Mouse (Mus musculus): ENCODE measurements around the gene Il18. TPM values are rescaled to one million over a fixed set of nuclear protein-coding genes. Genes with fewer than 3 reads are reported as not detected.

The Il18 gene
- polyA plus RNA-seq, 1 experiment from 2014 or later: 13.7 TPM

DNA sequence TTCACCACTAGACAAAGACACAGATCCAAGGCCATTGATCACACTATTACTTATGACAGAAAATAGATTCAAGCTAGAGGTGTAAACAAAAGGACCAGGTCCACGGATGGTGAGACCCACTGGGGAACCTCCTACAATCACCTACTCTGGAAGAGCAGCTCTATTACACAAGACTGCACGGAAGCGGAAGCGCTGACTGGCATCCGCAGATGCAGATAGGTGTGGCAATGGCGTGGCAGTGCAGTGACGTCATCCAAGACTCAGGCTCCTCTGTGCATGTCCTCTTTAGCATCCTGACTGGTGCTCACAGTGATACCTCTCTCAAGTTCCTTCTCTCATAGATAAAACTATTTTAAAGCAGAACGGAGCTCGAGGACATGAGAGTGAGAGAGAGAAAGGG is 38.3 kb downstream of the Il18 start:
- Histone ChIP-seq H3K27ac (no peak overlapping the region), H3K4me1 (no peaks in the 10 kb centered on the region), H3K4me3 (replicated peaks) (no peak overlapping the region), H3K4me2 (no peak overlapping the region), H3K9ac (no peak overlapping the region), H3K9me3 (no peaks in the 10 kb centered on the region), H3K36me3 (peaks cover 24% of the 10 kb centered on the region), H3K27me3 (replicated peaks) (no peaks in the 10 kb centered on the region)
- no peak for ATAC-seq (ENCODE audit: insufficient read depth, low FRiP score, low read depth)
- 84% methylated on average over 9 of the region's 9 CpGs for WGBS

- H3K4me1 ChIP-seq: no peaks in the 10 kb centered on the region
- no peak overlapping the region for H3K4me2 ChIP-seq
- H3K4me3 ChIP-seq (replicated peaks): no peak overlapping the region
- WGBS: 74% methylated on average over 3 of the region's 3 CpGs
- H3K27me3 ChIP-seq (replicated peaks): no peaks in the 10 kb centered on the region
- no peak overlapping the region for H3K9ac ChIP-seq
- H3K9me3 ChIP-seq: no peaks in the 10 kb centered on the region
- H3K36me3 ChIP-seq: peaks cover 30% of the 10 kb centered on the region
- no peak overlapping the region for H3K27ac ChIP-seq
- no peak for ATAC-seq (ENCODE audit: insufficient read depth, low FRiP score, low read depth)
Observed at GRCm38 (mm10) chr9:50593544-50593943, 38.9 kb downstream of the Il18 start.

DNA sequence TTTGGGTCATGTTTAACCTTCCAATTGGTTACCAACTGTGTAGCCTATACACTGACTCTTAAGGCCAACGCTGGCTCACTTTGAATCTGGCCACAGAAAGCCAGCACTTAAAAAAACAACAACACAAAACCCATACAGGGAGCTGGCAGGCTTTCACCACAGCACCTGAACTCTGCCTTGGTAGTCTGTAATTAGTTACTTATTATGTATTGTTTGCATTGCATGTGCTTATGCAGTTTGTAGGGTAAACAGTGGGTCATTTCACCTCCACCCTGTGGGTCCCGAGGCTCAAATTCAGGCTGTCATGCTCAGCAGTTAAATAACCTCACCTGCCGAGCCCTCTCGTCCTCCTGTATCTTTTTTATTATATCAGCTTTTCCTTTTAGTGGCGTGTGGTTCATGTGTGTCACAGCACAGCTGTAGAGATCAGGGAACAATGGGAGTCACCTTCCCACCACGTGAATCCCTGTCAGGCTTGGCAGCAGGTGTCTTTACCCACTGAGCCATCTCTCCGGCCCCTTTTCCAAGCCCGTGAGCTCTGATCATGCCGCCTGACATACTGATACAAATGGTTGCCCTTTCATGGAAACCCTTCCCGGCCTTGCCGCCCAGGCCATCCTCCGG is 40.3 kb downstream of the Il18 start:
- Histone ChIP-seq H3K4me1 (no peaks in the 10 kb centered on the region), H3K4me2 (no peak overlapping the region), H3K9me3 (no peaks in the 10 kb centered on the region), H3K27me3 (replicated peaks) (no peaks in the 10 kb centered on the region), H3K9ac (no peak overlapping the region), H3K4me3 (replicated peaks) (no peak overlapping the region), H3K27ac (peak overlapping the region; percentile 59), H3K36me3 (peaks cover 39% of the 10 kb centered on the region)
- peak; percentile 71; the same call in 1 of the 2 replicates for ATAC-seq (ENCODE audit: insufficient read depth, low FRiP score, low read depth)
- WGBS: 65% methylated on average over 12 of the region's 12 CpGs

DNA sequence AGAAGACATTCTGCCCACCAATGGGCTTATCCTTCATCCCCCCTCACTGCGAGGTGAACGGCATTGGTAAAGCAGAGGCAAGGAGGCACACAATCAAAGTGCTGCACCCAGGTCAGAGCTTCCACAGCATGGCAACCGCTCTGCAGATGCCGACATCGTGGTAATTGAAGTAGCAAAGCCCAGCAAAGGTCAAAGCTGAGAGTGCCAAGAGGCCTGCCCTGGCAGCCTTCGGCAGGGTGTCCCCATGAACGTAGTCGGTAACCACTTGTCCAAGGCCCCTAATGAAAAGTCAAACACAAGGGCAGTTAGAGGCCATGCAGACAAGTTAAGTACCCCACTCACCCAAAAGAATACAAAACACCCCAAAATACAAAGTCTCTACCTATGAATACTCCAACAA is 42.3 kb downstream of the Il18 start:
- H3K36me3 ChIP-seq: peaks cover 39% of the 10 kb centered on the region
- ATAC-seq (ENCODE audit: insufficient read depth, low FRiP score, low read depth): no peak
- H3K27me3 ChIP-seq (replicated peaks): no peaks in the 10 kb centered on the region
- peaks cover 5% of the 10 kb centered on the region for H3K4me1 ChIP-seq
- H3K27ac ChIP-seq: no peak overlapping the region
- H3K9ac ChIP-seq: no peak overlapping the region
- 95% methylated on average over 8 of the region's 8 CpGs for WGBS
- H3K9me3 ChIP-seq: no peaks in the 10 kb centered on the region
- no peak overlapping the region for H3K4me2 ChIP-seq
- H3K4me3 ChIP-seq (replicated peaks): no peak overlapping the region

GRCm38 (mm10) chr9:50601536-50601935 is 46.9 kb downstream of the Il18 start:
- no peaks in the 10 kb centered on the region for H3K27me3 ChIP-seq (replicated peaks)
- 80% methylated on average over 6 of the region's 6 CpGs for WGBS
- no peak overlapping the region for H3K4me3 ChIP-seq (replicated peaks)
- no peak overlapping the region for H3K9ac ChIP-seq
- peaks cover 34% of the 10 kb centered on the region for H3K36me3 ChIP-seq
- H3K4me1 ChIP-seq: peaks cover 18% of the 10 kb centered on the region
- ATAC-seq (ENCODE audit: insufficient read depth, low FRiP score, low read depth): no peak
- no peak overlapping the region for H3K27ac ChIP-seq
- H3K4me2 ChIP-seq: peak overlapping the region; percentile 27
- H3K9me3 ChIP-seq: no peaks in the 10 kb centered on the region

- no peaks in the 10 kb centered on the region for H3K9me3 ChIP-seq
- H3K27ac ChIP-seq: no peak overlapping the region
- peak overlapping the region; percentile 92 for H3K4me3 ChIP-seq (replicated peaks)
- peaks cover 28% of the 10 kb centered on the region for H3K36me3 ChIP-seq
- H3K9ac ChIP-seq: peak overlapping the region; percentile 60; the same call in 1 of the 2 replicates
- peak overlapping the region; percentile 79 for H3K4me2 ChIP-seq
- H3K27me3 ChIP-seq (replicated peaks): no peaks in the 10 kb centered on the region
- no peak for ATAC-seq (ENCODE audit: insufficient read depth, low FRiP score, low read depth)
- 80% methylated on average over 7 of the region's 7 CpGs for WGBS
- H3K4me1 ChIP-seq: peaks cover 18% of the 10 kb centered on the region
Observed at GRCm38 (mm10) chr9:50602055-50602845, 47.6 kb downstream of the Il18 start.

DNA sequence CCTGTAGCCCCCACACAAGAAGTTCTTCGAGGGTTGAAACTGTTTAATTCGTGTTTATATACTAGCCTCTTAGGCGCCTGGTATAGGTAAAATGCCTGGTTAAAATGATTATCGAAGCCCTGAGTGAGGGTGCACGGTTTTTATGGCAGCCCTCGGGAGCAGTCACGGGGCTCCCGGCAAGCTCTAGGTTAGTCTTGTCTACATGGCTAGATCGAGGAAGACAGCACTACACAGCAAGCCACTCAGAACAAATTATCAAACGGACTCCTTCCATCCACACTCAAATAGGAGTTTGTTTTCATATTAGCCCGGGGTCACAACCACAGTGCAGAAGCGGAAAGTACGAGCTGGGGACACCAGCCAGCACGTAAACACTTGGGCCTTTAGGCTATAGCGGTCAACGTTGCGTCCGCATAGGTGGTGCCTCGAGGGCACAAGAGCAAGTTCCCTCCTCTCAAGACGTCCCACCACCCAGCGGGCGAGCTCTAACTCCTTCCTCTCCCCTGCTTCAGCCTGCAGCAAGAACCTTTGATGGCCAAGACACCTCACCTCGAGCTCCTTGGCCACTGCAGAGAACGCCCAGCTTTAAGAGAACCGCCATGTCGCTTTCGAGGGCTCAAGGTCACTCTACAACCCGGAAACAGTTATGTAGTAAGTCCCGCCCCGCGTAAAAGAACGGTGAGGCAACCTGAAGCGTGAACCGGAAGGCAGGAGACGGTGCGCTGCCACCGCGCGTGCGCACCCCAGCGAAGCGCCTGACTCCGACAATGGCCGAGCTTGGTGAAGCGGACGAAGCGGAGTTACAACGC is 48.8 kb downstream of the Il18 start, which contains the start of the genes Sdhd and Timm8b:
TSS of gene Sdhd (minus strand) at position 624 of the 809 bp plus-strand sequence.
TSS of gene Timm8b (plus strand) at position 722 of the 809 bp plus-strand sequence.
- H3K27ac ChIP-seq: peak within 1 kb of the TSS; percentile 85
- H3K4me2 ChIP-seq: peak within 1 kb of the TSS; percentile 79
- ATAC-seq (ENCODE audit: insufficient read depth, low FRiP score, low read depth): peak; percentile 97
- H3K36me3 ChIP-seq: peaks cover 20% of the 10 kb centered on the region
- WGBS: 1% methylated on average over 48 of the region's 48 CpGs
- H3K9ac ChIP-seq: peak within 1 kb of the TSS; percentile 60
- H3K27me3 ChIP-seq (replicated peaks): no peaks in the 10 kb centered on the region
- H3K9me3 ChIP-seq: no peaks in the 10 kb centered on the region
- H3K4me3 ChIP-seq (replicated peaks): peak within 1 kb of the TSS; percentile 92
- H3K4me1 ChIP-seq: peaks cover 18% of the 10 kb centered on the region

DNA sequence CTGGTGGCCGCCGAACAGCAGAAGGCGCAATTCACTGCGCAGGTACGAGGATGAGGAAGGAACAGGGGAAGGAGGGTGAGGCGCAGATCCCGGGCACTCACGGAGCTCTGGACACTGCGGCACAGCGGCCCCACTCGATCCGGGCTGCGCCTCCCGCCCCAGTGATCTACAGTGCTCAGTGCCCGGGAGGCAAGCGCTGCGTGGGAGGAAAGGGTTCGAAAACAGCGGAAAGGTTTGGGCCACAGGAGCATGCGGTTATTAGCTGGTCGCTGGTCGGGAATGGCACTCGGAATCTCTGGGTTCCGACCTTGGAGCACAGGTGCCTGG is 49.3 kb downstream of the Il18 start:
- Histone ChIP-seq H3K9me3 (no peaks in the 10 kb centered on the region), H3K4me2 (peak overlapping the region; percentile 79), H3K4me3 (replicated peaks) (peak overlapping the region; percentile 92), H3K36me3 (peaks cover 16% of the 10 kb centered on the region; the same call in 1 of the 2 replicates), H3K9ac (peak overlapping the region; percentile 55), H3K27ac (peak overlapping the region; percentile 85), H3K27me3 (replicated peaks) (no peaks in the 10 kb centered on the region), H3K4me1 (peaks cover 18% of the 10 kb centered on the region)
- ATAC-seq (ENCODE audit: insufficient read depth, low FRiP score, low read depth): peak; percentile 75
- WGBS: under 1% methylated on average over 24 of the region's 24 CpGs

- 1% methylated on average over 6 of the region's 6 CpGs for WGBS
- H3K27ac ChIP-seq: peak overlapping the region; percentile 85
Observed at GRCm38 (mm10) chr9:50604338-50604737, 49.7 kb downstream of the Il18 start.

GRCm38 (mm10) chr9:50612115-50612514 is 57.5 kb downstream of the Il18 start:
- H3K4me2 ChIP-seq: no peak overlapping the region
- 86% methylated on average over 4 of the region's 4 CpGs for WGBS

More at GRCm38 (mm10) chr9:50604338-50604737, 49.7 kb downstream of the Il18 start:
- no peak for ATAC-seq (ENCODE audit: insufficient read depth, low FRiP score, low read depth)
- Histone ChIP-seq H3K27me3 (replicated peaks) (no peaks in the 10 kb centered on the region), H3K4me1 (peaks cover 18% of the 10 kb centered on the region), H3K4me3 (replicated peaks) (peak overlapping the region; percentile 92), H3K4me2 (peak overlapping the region; percentile 79), H3K9ac (peak overlapping the region; percentile 55), H3K9me3 (no peaks in the 10 kb centered on the region), H3K36me3 (peaks cover 13% of the 10 kb centered on the region; the same call in 1 of the 2 replicates)

DNA sequence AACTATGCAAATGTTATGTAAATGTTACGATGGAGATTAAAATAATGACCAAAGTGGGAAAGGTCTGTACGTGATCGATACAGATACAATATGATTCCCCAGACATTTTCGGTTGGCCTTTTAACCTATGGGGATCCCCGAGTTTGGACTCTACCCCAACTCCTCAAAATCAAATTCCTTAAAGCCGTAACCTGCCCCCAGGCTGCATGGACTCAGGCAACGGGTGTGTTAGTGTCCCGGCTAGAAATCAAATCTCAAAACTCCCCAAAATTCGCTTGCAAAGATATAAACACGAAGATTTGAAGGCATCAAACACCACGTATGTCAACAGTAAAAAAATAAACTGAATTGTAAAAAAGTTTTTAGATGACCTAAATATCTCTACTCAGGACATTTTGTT is 61.5 kb downstream of the Il18 start:
- 36% methylated on average over 11 of the region's 11 CpGs for WGBS
- H3K9me3 ChIP-seq: no peaks in the 10 kb centered on the region
- H3K27me3 ChIP-seq (replicated peaks): no peaks in the 10 kb centered on the region
- no peak for ATAC-seq (ENCODE audit: insufficient read depth, low FRiP score, low read depth)
- peak overlapping the region; percentile 93; the same call in 1 of the 2 replicates for H3K27ac ChIP-seq
- H3K36me3 ChIP-seq: peaks cover 15% of the 10 kb centered on the region
- H3K9ac ChIP-seq: peak overlapping the region; percentile 80
- H3K4me3 ChIP-seq (replicated peaks): peak overlapping the region; percentile 84
- H3K4me1 ChIP-seq: no peaks in the 10 kb centered on the region
- peak overlapping the region; percentile 66 for H3K4me2 ChIP-seq

More at GRCm38 (mm10) chr9:50612115-50612514, 57.5 kb downstream of the Il18 start:
- Histone ChIP-seq H3K4me3 (replicated peaks) (no peak overlapping the region), H3K9ac (no peak overlapping the region), H3K27ac (no peak overlapping the region), H3K9me3 (no peaks in the 10 kb centered on the region), H3K36me3 (peaks cover 22% of the 10 kb centered on the region), H3K27me3 (replicated peaks) (no peaks in the 10 kb centered on the region), H3K4me1 (no peaks in the 10 kb centered on the region)
- ATAC-seq (ENCODE audit: insufficient read depth, low FRiP score, low read depth): no peak
